Mouse (Mus musculus) embryonic facial prominence, embryonic 13.5 days (tissue): ENCODE data around the gene Magi1. TPM values are rescaled to one million over a fixed set of nuclear protein-coding genes. Genes with fewer than 3 reads are reported as not detected.
A peak's percentile ranks its signal among the peaks of the same experiment; 100 is the strongest.

ENCODE experiments used
- ATAC-seq: fragments of 200-750 bp; cut with Nextera tagmentation; 2 replicates; pipeline ENCODE4 v1.8.0; 2017; ENCODE audit warnings: low read depth; ENCODE audit not compliant: insufficient number of reproducible peaks, insufficient read depth, low FRiP score, low TSS enrichment
- H3K27ac ChIP-seq: fragments of 300-500 bp; sonication (generic); 2 replicates; pipeline ENCODE4 v1.5.1; 2015; ENCODE audit warnings: moderate library complexity, mild to moderate bottlenecking, inconsistent platforms
- H3K27me3 ChIP-seq: fragments of 300-500 bp; sonication (generic); 2 replicates; pipeline ENCODE4 v1.6.1; 2015; ENCODE audit warnings: mild to moderate bottlenecking, inconsistent platforms
- H3K36me3 ChIP-seq: fragments of 300-500 bp; sonication (generic); 2 replicates; pipeline ENCODE4 v1.6.1; 2015; ENCODE audit warnings: mild to moderate bottlenecking, inconsistent platforms
- H3K4me1 ChIP-seq: fragments of 300-500 bp; sonication (generic); 2 replicates; pipeline ENCODE4 v1.6.1; 2015; ENCODE audit warnings: inconsistent platforms
- H3K4me2 ChIP-seq: fragments of 300-500 bp; sonication (generic); 2 replicates; pipeline ENCODE4 v1.6.1; 2015; ENCODE audit warnings: moderate library complexity, mild to moderate bottlenecking, inconsistent platforms
- H3K4me3 ChIP-seq: fragments of 300-500 bp; sonication (generic); 2 replicates; pipeline ENCODE4 v1.5.1; 2015; ENCODE audit warnings: mild to moderate bottlenecking, inconsistent platforms
- H3K9ac ChIP-seq: fragments of 300-500 bp; sonication (generic); 2 replicates; pipeline ENCODE4 v1.6.1; 2015; ENCODE audit warnings: mild to moderate bottlenecking, inconsistent platforms
- H3K9me3 ChIP-seq: fragments of 300-500 bp; sonication (generic); 2 replicates; pipeline ENCODE4 v1.6.1; 2016; ENCODE audit warnings: inconsistent platforms
- WGBS: fragments of 180-500 bp; shearing (Covaris S2); methylation state at CpG from one replicate; pipeline ENCODE4 v1.1.7; 2015; ENCODE audit warnings: mixed read lengths; 5-methylcytosine and 5-hydroxymethylcytosine counted together
- polyA plus RNA-seq: library from polyadenylated mRNA; unstranded; fragments of >200 nt; fragmentation: Nextera tagmentation; extraction: Ambion mirVana; gene quantifications from 2 replicates; pipeline ENCODE4 v1.2.1, GENCODE M21; 2015

Gene Magi1
- polyA plus RNA-seq, 1 experiment from 2014 or later: 13.1 TPM

- Histone ChIP-seq H3K36me3 (no peaks in the 10 kb centered on the region), H3K9me3 (no peaks in the 10 kb centered on the region), H3K27me3 (no peaks in the 10 kb centered on the region), H3K4me2 (no peak overlapping the region), H3K9ac (no peak overlapping the region), H3K4me1 (peaks cover 22% of the 10 kb centered on the region), H3K27ac (no peak overlapping the region), H3K4me3 (no peak overlapping the region)
- no peak for ATAC-seq
- 74% methylated on average over 5 of the region's 5 CpGs for WGBS
Measured at GRCm38 (mm10) chr6:94130389-94130788, 153.3 kb downstream of the Magi1 start.

- no peak overlapping the region for H3K4me2 ChIP-seq
- no peak overlapping the region for H3K9ac ChIP-seq
- no peaks in the 10 kb centered on the region for H3K36me3 ChIP-seq
- H3K9me3 ChIP-seq: no peaks in the 10 kb centered on the region
- no peaks in the 10 kb centered on the region for H3K27me3 ChIP-seq
- no peak for ATAC-seq
- no peak overlapping the region for H3K27ac ChIP-seq
- H3K4me1 ChIP-seq: peaks cover 44% of the 10 kb centered on the region
- WGBS: 91% methylated on average over 4 of the region's 4 CpGs
- no peak overlapping the region for H3K4me3 ChIP-seq
Measured at GRCm38 (mm10) chr6:94126763-94127162, 157.0 kb downstream of the Magi1 start.

GRCm38 (mm10) chr6:94125144-94125543 is 158.6 kb downstream of the Magi1 start:
- ATAC-seq: no peak
- H3K36me3 ChIP-seq: no peaks in the 10 kb centered on the region
- no peak overlapping the region for H3K4me2 ChIP-seq
- H3K27me3 ChIP-seq: no peaks in the 10 kb centered on the region
- no peak overlapping the region for H3K27ac ChIP-seq
- H3K9me3 ChIP-seq: no peaks in the 10 kb centered on the region
- H3K4me3 ChIP-seq: no peak overlapping the region
- 56% methylated on average over 6 of the region's 6 CpGs for WGBS
- peaks cover 55% of the 10 kb centered on the region for H3K4me1 ChIP-seq
- no peak overlapping the region for H3K9ac ChIP-seq

GRCm38 (mm10) chr6:94124279-94124678 is 159.4 kb downstream of the Magi1 start:
- no peak overlapping the region for H3K4me2 ChIP-seq
- no peak for ATAC-seq
- no peaks in the 10 kb centered on the region for H3K9me3 ChIP-seq
- no peaks in the 10 kb centered on the region for H3K36me3 ChIP-seq
- no peak overlapping the region for H3K4me3 ChIP-seq
- 52% methylated on average over 2 of the region's 2 CpGs for WGBS
- no peaks in the 10 kb centered on the region for H3K27me3 ChIP-seq
- H3K27ac ChIP-seq: no peak overlapping the region
- H3K9ac ChIP-seq: no peak overlapping the region
- H3K4me1 ChIP-seq: peaks cover 55% of the 10 kb centered on the region

GRCm38 (mm10) chr6:94122566-94123150 is 161.1 kb downstream of the Magi1 start:
- no peak for ATAC-seq
- 32% methylated on average over 8 of the region's 8 CpGs for WGBS
- H3K4me2 ChIP-seq: peak overlapping the region; percentile 5; the same call in 1 of the 2 replicates

GRCm38 (mm10) chr6:94121488-94121887 is 162.2 kb downstream of the Magi1 start:
- Histone ChIP-seq H3K27me3 (no peaks in the 10 kb centered on the region), H3K9me3 (no peaks in the 10 kb centered on the region), H3K27ac (no peak overlapping the region), H3K4me1 (peaks cover 41% of the 10 kb centered on the region), H3K4me2 (no peak overlapping the region), H3K9ac (no peak overlapping the region), H3K36me3 (no peaks in the 10 kb centered on the region), H3K4me3 (no peak overlapping the region)
- 35% methylated on average over 5 of the region's 5 CpGs for WGBS
- no peak for ATAC-seq

More at GRCm38 (mm10) chr6:94122566-94123150, 161.1 kb downstream of the Magi1 start:
- 0 out of 2 replicates have a peak overlapping the region, but pooled peaks have one; percentile 62 for H3K27ac ChIP-seq
- H3K4me1 ChIP-seq: peaks cover 41% of the 10 kb centered on the region
- H3K9ac ChIP-seq: no peak overlapping the region
- H3K9me3 ChIP-seq: no peaks in the 10 kb centered on the region
- no peaks in the 10 kb centered on the region for H3K36me3 ChIP-seq
- H3K4me3 ChIP-seq: no peak overlapping the region
- H3K27me3 ChIP-seq: no peaks in the 10 kb centered on the region

GRCm38 (mm10) chr6:94116434-94117432 is 167.0 kb downstream of the Magi1 start:
- ATAC-seq: no peak
- WGBS: 88% methylated on average over 6 of the region's 6 CpGs
- Histone ChIP-seq H3K4me2 (no peak overlapping the region), H3K9ac (no peak overlapping the region), H3K27ac (no peak overlapping the region), H3K36me3 (no peaks in the 10 kb centered on the region), H3K4me3 (no peak overlapping the region), H3K9me3 (no peaks in the 10 kb centered on the region), H3K27me3 (no peaks in the 10 kb centered on the region), H3K4me1 (peaks cover 15% of the 10 kb centered on the region)

- no peak overlapping the region for H3K4me2 ChIP-seq
- ATAC-seq: no peak
- no peaks in the 10 kb centered on the region for H3K9me3 ChIP-seq
- no peak overlapping the region for H3K9ac ChIP-seq
- H3K4me1 ChIP-seq: peaks cover 11% of the 10 kb centered on the region
- H3K27me3 ChIP-seq: no peaks in the 10 kb centered on the region
- H3K27ac ChIP-seq: no peak overlapping the region
- no peaks in the 10 kb centered on the region for H3K36me3 ChIP-seq
- H3K4me3 ChIP-seq: no peak overlapping the region
Measured at GRCm38 (mm10) chr6:94111833-94112232, 171.9 kb downstream of the Magi1 start.

GRCm38 (mm10) chr6:94107401-94108107 is 176.2 kb downstream of the Magi1 start:
- H3K27ac ChIP-seq: no peak overlapping the region
- 56% methylated on average over 11 of the region's 11 CpGs for whole genome bisulfite sequencing

GRCm38 (mm10) chr6:94103581-94103980 is 180.1 kb downstream of the Magi1 start:
- H3K36me3 ChIP-seq: no peaks in the 10 kb centered on the region
- peaks cover 63% of the 10 kb centered on the region for H3K4me1 ChIP-seq
- H3K9me3 ChIP-seq: no peaks in the 10 kb centered on the region
- no peak overlapping the region for H3K4me3 ChIP-seq
- no peaks in the 10 kb centered on the region for H3K27me3 ChIP-seq
- H3K4me2 ChIP-seq: no peak overlapping the region
- 40% methylated on average over 3 of the region's 3 CpGs for WGBS
- H3K9ac ChIP-seq: no peak overlapping the region
- no peak for ATAC-seq
- H3K27ac ChIP-seq: peak overlapping the region; percentile 39

More at GRCm38 (mm10) chr6:94107401-94108107, 176.2 kb downstream of the Magi1 start:
- no peak overlapping the region for H3K4me2 ChIP-seq
- no peaks in the 10 kb centered on the region for H3K9me3 ChIP-seq
- no peak overlapping the region for H3K4me3 ChIP-seq
- peaks cover 43% of the 10 kb centered on the region for H3K4me1 ChIP-seq
- no peak overlapping the region for H3K9ac ChIP-seq
- H3K36me3 ChIP-seq: no peaks in the 10 kb centered on the region
- ATAC-seq: no peak
- no peaks in the 10 kb centered on the region for H3K27me3 ChIP-seq

GRCm38 (mm10) chr6:94101256-94101655 is 182.5 kb downstream of the Magi1 start:
- H3K4me2 ChIP-seq: no peak overlapping the region
- no peaks in the 10 kb centered on the region for H3K27me3 ChIP-seq
- WGBS: 43% methylated on average over 5 of the region's 5 CpGs
- no peak overlapping the region for H3K4me3 ChIP-seq
- peaks cover 56% of the 10 kb centered on the region for H3K4me1 ChIP-seq
- H3K9me3 ChIP-seq: no peaks in the 10 kb centered on the region
- no peak for ATAC-seq
- H3K36me3 ChIP-seq: no peaks in the 10 kb centered on the region
- H3K9ac ChIP-seq: no peak overlapping the region
- H3K27ac ChIP-seq: 0 out of 2 replicates have a peak overlapping the region, but pooled peaks have one; percentile 29
